Mouse (Mus musculus) CH12.LX (cell line): ENCODE results near the gene Patj. TPM values are rescaled to one million over a fixed set of nuclear protein-coding genes. Genes with fewer than 3 reads are reported as not detected.

Source experiments
- DNase-seq: peaks from one replicate; pipeline ENCODE4 v3.0.0-alpha.2; 2013; ENCODE audit errors: extremely low read depth
- H3K27ac ChIP-seq: 2 replicates; pipeline ENCODE4 v1.5.1; 2012; ENCODE audit warnings: low read depth, mild to moderate bottlenecking, control low read depth, moderate library complexity; ENCODE audit not compliant: insufficient read depth
- H3K27me3 ChIP-seq: replicated peaks from 2 replicates; pipeline ENCODE3; 2012; ENCODE audit warnings: inconsistent platforms
- H3K36me3 ChIP-seq, 2 experiments: replicated peaks in 1 of 2; 2 replicates each; pipeline versions ENCODE3 to v1.6.1; 2012; ENCODE audit warnings: inconsistent platforms in 1 of 2, low read length in 1 of 2, mild to moderate bottlenecking in 1 of 2, mixed read lengths in 1 of 2, moderate library complexity in 1 of 2; ENCODE audit not compliant: control insufficient read depth in 1 of 2, insufficient read depth in 1 of 2
- H3K4me1 ChIP-seq, 2 experiments: 2 replicates each; pipeline ENCODE4 v1.6.1; 2012; ENCODE audit warnings: inconsistent platforms in 1 of 2, moderate library complexity in 1 of 2; ENCODE audit not compliant: insufficient read depth in 2 of 2, control insufficient read depth in 1 of 2
- H3K4me2 ChIP-seq: 2 replicates; pipeline ENCODE4 v1.6.1; 2012; ENCODE audit warnings: low read depth, mild to moderate bottlenecking, control low read depth; ENCODE audit not compliant: poor library complexity, insufficient read depth, severe bottlenecking
- H3K4me3 ChIP-seq, 3 experiments: fragments of 150-350 bp in 1 of 3; sonication (generic) in 1 of 3; replicated peaks in 1 of 3; 2 replicates each; pipeline versions ENCODE3 to v1.5.1; 2011 to 2012; ENCODE audit warnings: low read depth in 2 of 3, low read length in 2 of 3, mild to moderate bottlenecking in 2 of 3, moderate library complexity in 2 of 3, control low read depth in 1 of 3, improper control_type of control experiment in 1 of 3, inconsistent platforms in 1 of 3, mixed read lengths in 1 of 3; ENCODE audit not compliant: poor library complexity in 1 of 3
- H3K79me2 ChIP-seq: replicated peaks from 2 replicates; pipeline ENCODE4 v1.6.1; 2012; ENCODE audit warnings: mild to moderate bottlenecking, moderate library complexity; ENCODE audit not compliant: control insufficient read depth, poor library complexity, insufficient read depth, severe bottlenecking; ENCODE audit errors: extremely low read depth
- H3K9ac ChIP-seq: 2 replicates; pipeline ENCODE4 v1.6.1; 2012; ENCODE audit warnings: low read depth, mild to moderate bottlenecking, control low read depth, moderate library complexity; ENCODE audit not compliant: insufficient read depth
- H3K9me3 ChIP-seq: replicated peaks from 2 replicates; pipeline ENCODE3; 2012; ENCODE audit warnings: low read length, inconsistent platforms, mixed read lengths
- BHLHE40 ChIP-seq: IDR thresholded peaks from 2 replicates; pipeline ENCODE4 v1.6.1; 2011; ENCODE audit warnings: mild to moderate bottlenecking, low read depth, low read length, improper control_type of control experiment
- CHD1 ChIP-seq: IDR thresholded peaks from 2 replicates; pipeline ENCODE4 v1.6.1; 2012; ENCODE audit warnings: low read depth, low read length, improper control_type of control experiment, inconsistent platforms
- ELF1 ChIP-seq: IDR thresholded peaks from 2 replicates; pipeline ENCODE4 v1.6.1; 2014; ENCODE audit warnings: low read depth, mild to moderate bottlenecking, inconsistent platforms, low read length, improper control_type of control experiment
- MAFK ChIP-seq: IDR thresholded peaks from 2 replicates; pipeline ENCODE4 v1.6.1; 2011; ENCODE audit warnings: low read length, improper control_type of control experiment; ENCODE audit not compliant: insufficient replicate concordance
- MAX ChIP-seq: IDR thresholded peaks from 2 replicates; pipeline ENCODE4 v1.6.1; 2011; ENCODE audit warnings: low read length, improper control_type of control experiment
- MAZ ChIP-seq: IDR thresholded peaks from 2 replicates; pipeline ENCODE4 v1.6.1; 2012; ENCODE audit warnings: low read depth, mild to moderate bottlenecking, inconsistent platforms, low read length, improper control_type of control experiment, moderate library complexity
- MEF2A ChIP-seq: IDR thresholded peaks from 2 replicates; pipeline ENCODE4 v1.6.1; 2014; ENCODE audit warnings: low read depth, mild to moderate bottlenecking, inconsistent platforms, low read length, improper control_type of control experiment, borderline replicate concordance
- MYC ChIP-seq: IDR thresholded peaks from 2 replicates; pipeline ENCODE4 v1.6.1; 2011; ENCODE audit warnings: low read depth, mild to moderate bottlenecking, improper control_type of control experiment, low read length
- PAX5 ChIP-seq: IDR thresholded peaks from 2 replicates; pipeline ENCODE4 v1.6.1; 2012; ENCODE audit warnings: low read length, inconsistent platforms, mixed read lengths
- POLR2A ChIP-seq: IDR thresholded peaks from 2 replicates; pipeline ENCODE4 v1.6.1; 2011; ENCODE audit warnings: low read depth, mild to moderate bottlenecking, improper control_type of control experiment, low read length
- RCOR1 ChIP-seq: conservative IDR thresholded peaks from 2 replicates; pipeline ENCODE4 v1.6.1; 2012; ENCODE audit warnings: low read depth, mild to moderate bottlenecking, inconsistent platforms, low read length, improper control_type of control experiment
- SMC3 ChIP-seq: IDR thresholded peaks from 2 replicates; pipeline ENCODE4 v1.6.1; 2011; ENCODE audit warnings: low read depth, low read length, improper control_type of control experiment
- TBP ChIP-seq: conservative IDR thresholded peaks from 2 replicates; pipeline ENCODE4 v1.6.1; 2011; ENCODE audit warnings: low read depth, low read length, improper control_type of control experiment
- UBTF ChIP-seq: IDR thresholded peaks from 2 replicates; pipeline ENCODE4 v1.6.1; 2012; ENCODE audit warnings: low read depth, mild to moderate bottlenecking, inconsistent platforms, low read length, improper control_type of control experiment, moderate library complexity
- ZNF384 ChIP-seq: IDR thresholded peaks from 2 replicates; pipeline ENCODE4 v1.6.1; 2012; ENCODE audit warnings: low read depth, low read length, improper control_type of control experiment, inconsistent platforms
- dilution Hi-C: fragments of 300-500 bp; cut with MboI; formaldehyde crosslinking; loops from 2 replicates; pipeline ENCODE4 v1.14.3; 2020; ENCODE audit warnings: low sequenced_read_pairs; ENCODE audit not compliant: extremely low pct_unique_long_range_greater_than_20kb, extremely low pct_ligation_motif_present
- in situ Hi-C: fragments of 300-500 bp; cut with MboI; formaldehyde crosslinking; loops from 3 replicates; pipeline ENCODE4 v1.14.3; 2019; ENCODE audit warnings: low sequenced_read_pairs, low pct_ligation_motif_present, low pct_unique_long_range_greater_than_20kb, mixed read lengths
- polyA plus RNA-seq: library from polyadenylated mRNA; unstranded; fragments of >175 nt; gene quantifications from 2 replicates; pipeline ENCODE4 v1.2.1, GENCODE M21; 2012; ENCODE audit warnings: low read depth; ENCODE audit not compliant: insufficient read length
- total RNA-seq, 2 experiments: library from RNA; depleted of rRNA; stranded (reverse); fragments of 300-350 nt in 1 of 2; fragments of >200 nt in 1 of 2; gene quantifications; 2 replicates each; pipeline ENCODE4 v1.2.3; 2012 to 2014

Gene Patj
- total and polyA plus RNA-seq, 3 experiments: 1.2 to 6.1 (median 2.0) TPM

GRCm38 (mm10) chr4:98478005-98478404 is 82.4 kb downstream of the Patj start:
- no peak for DNase-seq
- H3K27ac ChIP-seq: no peak overlapping the region
- in situ Hi-C loops (no loop called here), dilution Hi-C loops (no loop called here)
- no peak for TF ChIP-seq CHD1
- TF ChIP-seq MAX: no peak
- no peak for TF ChIP-seq RCOR1
- no peak for TF ChIP-seq UBTF
- no peak for TF ChIP-seq ELF1
- TF ChIP-seq MEF2A: no peak
- TF ChIP-seq BHLHE40: no peak
- no peak for TF ChIP-seq SMC3
- TF ChIP-seq MAFK: no peak
- TF ChIP-seq ZNF384: no peak
- no peak for TF ChIP-seq PAX5
- TF ChIP-seq POLR2A: no peak
- TF ChIP-seq MYC: no peak
- TF ChIP-seq TBP: no peak
- H3K9me3 ChIP-seq: no peaks in the 10 kb centered on the region
- H3K4me1 ChIP-seq: no peaks in the 10 kb centered on the region
- H3K79me2 ChIP-seq: no peaks in the 10 kb centered on the region
- no peaks in the 10 kb centered on the region for H3K36me3 ChIP-seq
- no peak overlapping the region for H3K4me2 ChIP-seq
- H3K27me3 ChIP-seq: no peaks in the 10 kb centered on the region
- no peak overlapping the region for H3K4me3 ChIP-seq
- no peak overlapping the region for H3K9ac ChIP-seq

- no peak overlapping the region for H3K27ac ChIP-seq
- no peaks in the 10 kb centered on the region for H3K4me1 ChIP-seq
- no peak for DNase-seq
- no peaks in the 10 kb centered on the region for H3K27me3 ChIP-seq
- no peaks in the 10 kb centered on the region for H3K36me3 ChIP-seq
- no peaks in the 10 kb centered on the region for H3K79me2 ChIP-seq
- in situ Hi-C loops: no loop called here
- H3K9me3 ChIP-seq: no peaks in the 10 kb centered on the region
- TF ChIP-seq SMC3 (no peak), MAFK (no peak), CHD1 (no peak)
- H3K9ac ChIP-seq: no peak overlapping the region
- no peak overlapping the region for H3K4me2 ChIP-seq
- dilution Hi-C loops: no loop called here
- H3K4me3 ChIP-seq: no peak overlapping the region
Observed at GRCm38 (mm10) chr4:98486475-98486874, 90.9 kb downstream of the Patj start.

DNA sequence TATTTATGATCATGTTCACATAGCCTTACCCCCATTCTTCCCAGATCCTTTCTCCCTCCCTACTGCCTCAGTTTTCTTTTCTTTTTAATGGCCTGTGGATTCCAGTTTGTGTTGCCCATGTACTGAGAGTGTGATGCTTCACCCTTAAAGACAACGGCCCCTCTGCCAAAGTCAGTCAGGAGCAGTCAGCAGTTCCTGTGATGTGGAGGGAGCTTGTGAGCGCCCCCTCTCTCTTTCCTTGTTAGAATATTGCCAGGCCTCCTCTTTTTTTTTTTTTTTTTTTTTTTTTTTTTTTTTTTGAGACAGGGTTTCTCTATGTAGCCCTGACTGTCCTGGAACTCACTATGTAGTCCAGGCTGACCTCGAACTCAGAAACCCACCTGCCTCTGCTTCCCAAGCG is 91.3 kb downstream of the Patj start:
- Histone ChIP-seq H3K36me3 (no peaks in the 10 kb centered on the region), H3K9me3 (no peaks in the 10 kb centered on the region), H3K27me3 (no peaks in the 10 kb centered on the region), H3K27ac (no peak overlapping the region), H3K4me2 (no peak overlapping the region), H3K9ac (no peak overlapping the region), H3K79me2 (no peaks in the 10 kb centered on the region), H3K4me1 (no peaks in the 10 kb centered on the region), H3K4me3 (no peak overlapping the region)
- in situ Hi-C loops: no loop called here
- no peak for DNase-seq
- TF ChIP-seq TBP (no peak), MAZ (no peak), MAX (no peak)
- dilution Hi-C loops: no loop called here
